Mouse (Mus musculus) heart, embryonic 11.5 days (tissue): ENCODE data around the gene Hmg20b. TPM values are rescaled to one million over a fixed set of nuclear protein-coding genes. Genes with fewer than 3 reads are reported as not detected.
A peak's percentile ranks its signal among the peaks of the same experiment; 100 is the strongest.

Source experiments
- ATAC-seq: fragments of 200-750 bp; cut with Nextera tagmentation; replicated peaks from 2 replicates; pipeline ENCODE4 v1.8.0; 2017; ENCODE audit warnings: moderate library complexity; ENCODE audit not compliant: insufficient number of reproducible peaks, low FRiP score, low TSS enrichment
- H3K27ac ChIP-seq: fragments of 300-500 bp; sonication (generic); 2 replicates; pipeline ENCODE4 v1.5.1; 2014; ENCODE audit warnings: mild to moderate bottlenecking, low read depth, low read length
- H3K27me3 ChIP-seq: fragments of 300-500 bp; sonication (generic); 2 replicates; pipeline ENCODE4 v1.6.1; 2014; ENCODE audit warnings: mild to moderate bottlenecking, low read length, mixed read lengths; ENCODE audit not compliant: control insufficient read depth, insufficient read depth
- H3K36me3 ChIP-seq: fragments of 300-500 bp; sonication (generic); 2 replicates; pipeline ENCODE4 v1.6.1; 2014; ENCODE audit warnings: mild to moderate bottlenecking, low read length, moderate library complexity, mixed read lengths; ENCODE audit not compliant: control insufficient read depth, insufficient read depth
- H3K4me1 ChIP-seq: fragments of 300-500 bp; sonication (generic); 2 replicates; pipeline ENCODE4 v1.6.1; 2014; ENCODE audit warnings: low read length; ENCODE audit not compliant: control insufficient read depth, insufficient read depth
- H3K4me2 ChIP-seq: fragments of 300-500 bp; sonication (generic); 2 replicates; pipeline ENCODE4 v1.6.1; 2014; ENCODE audit warnings: mild to moderate bottlenecking, moderate library complexity
- H3K4me3 ChIP-seq: fragments of 300-500 bp; sonication (generic); 2 replicates; pipeline ENCODE4 v1.5.1; 2014; ENCODE audit warnings: low read depth, low read length
- H3K9ac ChIP-seq: fragments of 300-500 bp; sonication (generic); 2 replicates; pipeline ENCODE4 v1.6.1; 2014; ENCODE audit warnings: mild to moderate bottlenecking, low read depth, low read length, moderate library complexity
- H3K9me3 ChIP-seq: fragments of 300-500 bp; sonication (generic); replicated peaks from 2 replicates; pipeline ENCODE4 v1.6.1; 2016; ENCODE audit warnings: low read length; ENCODE audit not compliant: control insufficient read depth
- WGBS: fragments of 180-500 bp; shearing (Covaris S2); extraction: QIAGEN DNeasy Blood & Tissue Kit; methylation state at CpG from one replicate; pipeline ENCODE4 v1.1.7; 2014; ENCODE audit not compliant: insufficient replicate concordance; 5-methylcytosine and 5-hydroxymethylcytosine counted together
- polyA plus RNA-seq: library from polyadenylated mRNA; unstranded; fragments of >200 nt; fragmentation: Nextera tagmentation; extraction: Ambion mirVana; gene quantifications from 2 replicates; pipeline ENCODE4 v1.2.1, GENCODE M21; 2014

The Hmg20b gene
- polyA plus RNA-seq, 1 experiment from 2014 or later: 107 TPM

GRCm38 (mm10) chr10:81376561-81377361, 26.5 kb upstream of the Hmg20b start:
- peak overlapping the region; percentile 93 for H3K4me3 ChIP-seq
- H3K9ac ChIP-seq: peak overlapping the region; percentile 97
- peak overlapping the region; percentile 83 for H3K4me2 ChIP-seq
- no peaks in the 10 kb centered on the region for H3K9me3 ChIP-seq
- H3K36me3 ChIP-seq: peaks cover 4% of the 10 kb centered on the region
- H3K27me3 ChIP-seq: no peaks in the 10 kb centered on the region
- no peak for ATAC-seq
- peaks cover 21% of the 10 kb centered on the region for H3K4me1 ChIP-seq
- 0 out of 2 replicates have a peak overlapping the region, but pooled peaks have one; percentile 18 for H3K27ac ChIP-seq
- WGBS: 32% methylated on average over 6 of the region's 6 CpGs

GRCm38 (mm10) chr10:81375322-81375721, 25.0 kb upstream of the Hmg20b start:
- Histone ChIP-seq H3K4me1 (peaks cover 18% of the 10 kb centered on the region), H3K9me3 (no peaks in the 10 kb centered on the region), H3K9ac (no peak overlapping the region), H3K27me3 (no peaks in the 10 kb centered on the region), H3K27ac (no peak overlapping the region), H3K36me3 (peaks cover 13% of the 10 kb centered on the region), H3K4me3 (no peak overlapping the region), H3K4me2 (no peak overlapping the region)
- 92% methylated on average over 10 of the region's 10 CpGs for WGBS
- no peak for ATAC-seq

- Histone ChIP-seq H3K27ac (no peak overlapping the region), H3K4me3 (no peak overlapping the region), H3K36me3 (peaks cover 45% of the 10 kb centered on the region), H3K27me3 (no peaks in the 10 kb centered on the region), H3K4me2 (no peak overlapping the region), H3K4me1 (peaks cover 41% of the 10 kb centered on the region), H3K9ac (no peak overlapping the region), H3K9me3 (no peaks in the 10 kb centered on the region)
- ATAC-seq: no peak
- WGBS: 93% methylated on average over 6 of the region's 6 CpGs
These were observed 16.9 kb upstream of the Hmg20b start for GRCm38 (mm10) chr10:81367207-81367495.

GRCm38 (mm10) chr10:81366477-81367206, 16.4 kb upstream of the Hmg20b start:
- no peak overlapping the region for H3K9ac ChIP-seq
- H3K27me3 ChIP-seq: no peaks in the 10 kb centered on the region
- H3K9me3 ChIP-seq: no peaks in the 10 kb centered on the region
- ATAC-seq: no peak
- 74% methylated on average over 6 of the region's 6 CpGs for WGBS
- no peak overlapping the region for H3K4me3 ChIP-seq
- H3K27ac ChIP-seq: peak overlapping the region; percentile 25; the same call in 1 of the 2 replicates
- H3K4me2 ChIP-seq: no peak overlapping the region
- H3K36me3 ChIP-seq: peaks cover 45% of the 10 kb centered on the region
- peaks cover 46% of the 10 kb centered on the region for H3K4me1 ChIP-seq

GRCm38 (mm10) chr10:81365672-81366476, 15.6 kb upstream of the Hmg20b start, which contains the start of gene 4930404N11Rik:
Gene 4930404N11Rik, minus strand, starts transcription at chr10:81365816.
- Histone ChIP-seq H3K9ac (peak within 1 kb of the TSS; percentile 56), H3K27me3 (no peaks in the 10 kb centered on the region), H3K4me2 (peak within 1 kb of the TSS; percentile 69), H3K4me3 (peak within 1 kb of the TSS; percentile 33), H3K4me1 (peaks cover 52% of the 10 kb centered on the region), H3K36me3 (peaks cover 40% of the 10 kb centered on the region), H3K27ac (peak within 1 kb of the TSS; percentile 25), H3K9me3 (no peaks in the 10 kb centered on the region)
- WGBS: 29% methylated on average over 12 of the region's 12 CpGs
- no peak for ATAC-seq

- H3K9me3 ChIP-seq: no peaks in the 10 kb centered on the region
- H3K9ac ChIP-seq: 0 out of 2 replicates have a peak overlapping the region, but pooled peaks have one; percentile 28
- H3K4me2 ChIP-seq: peak overlapping the region; percentile 69
- H3K36me3 ChIP-seq: peaks cover 32% of the 10 kb centered on the region
- no peak for ATAC-seq
- peaks cover 57% of the 10 kb centered on the region for H3K4me1 ChIP-seq
- WGBS: 40% methylated on average over 4 of the region's 4 CpGs
- no peaks in the 10 kb centered on the region for H3K27me3 ChIP-seq
- H3K4me3 ChIP-seq: no peak overlapping the region
- no peak overlapping the region for H3K27ac ChIP-seq
These were observed 14.8 kb upstream of the Hmg20b start for GRCm38 (mm10) chr10:81365073-81365472.

GRCm38 (mm10) chr10:81364666-81365065, 14.4 kb upstream of the Hmg20b start:
- WGBS: 10% methylated on average over 28 of the region's 28 CpGs
- no peaks in the 10 kb centered on the region for H3K27me3 ChIP-seq

More at GRCm38 (mm10) chr10:81364666-81365065, 14.4 kb upstream of the Hmg20b start:
- Histone ChIP-seq H3K4me1 (peaks cover 57% of the 10 kb centered on the region), H3K4me2 (peak overlapping the region; percentile 69), H3K9me3 (no peaks in the 10 kb centered on the region), H3K9ac (peak overlapping the region; percentile 56), H3K4me3 (peak overlapping the region; percentile 33), H3K36me3 (peaks cover 28% of the 10 kb centered on the region), H3K27ac (no peak overlapping the region)
- ATAC-seq: 0 out of 2 replicates have a peak, but pooled peaks have one; percentile 2
